Mouse (Mus musculus): Measurements from ENCODE around the gene Tbkbp1. TPM values are rescaled to one million over a fixed set of nuclear protein-coding genes. Genes with fewer than 3 reads are reported as not detected.

Tbkbp1 gene
- total and polyA plus RNA-seq, 3 experiments: 11.7 to 33.5 TPM; not detected in 1

GRCm38 (mm10) chr11:97115797-97116196 is 35.5 kb downstream of the Tbkbp1 start:
- H3K4me3 ChIP-seq (ENCODE audit: control insufficient read depth in 1 of 2, insufficient read depth in 1 of 2, low read depth in 2 of 2, low read length in 2 of 2): no peak overlapping the region

GRCm38 (mm10) chr11:97114671-97115601 is 36.4 kb downstream of the Tbkbp1 start, which contains the start of gene Tbx21:
Gene Tbx21 (minus strand): TSS chr11:97115331.
- no peak within 1 kb of the TSS for H3K27ac ChIP-seq (ENCODE audit: control insufficient read depth, low read depth, low read length)
- no peaks in the 10 kb centered on the region for H3K79me2 ChIP-seq (ENCODE audit: control insufficient read depth, insufficient read depth, low read length, poor library complexity)
- TF ChIP-seq NELFE (IDR thresholded peaks at IDR 0.05; ENCODE audit: low read depth, low read length) (no peak), CHD1 (IDR thresholded peaks at IDR 0.05; ENCODE audit: low read depth, low read length) (no peak), ZNF384 (IDR thresholded peaks at IDR 0.05; ENCODE audit: low read depth, low read length) (no peak), POLR2AphosphoS2 (IDR thresholded peaks at IDR 0.05; ENCODE audit: low read length) (no peak), CTCF (IDR thresholded peaks at IDR 0.05 in 2 of 3, conservative IDR thresholded peaks at IDR 0.05 in 1 of 3; ENCODE audit: control insufficient read depth in 1 of 3, insufficient read depth in 1 of 3, low read depth in 2 of 3, low read length in 3 of 3, poor library complexity in 1 of 3, severe bottlenecking in 1 of 3) (no peak), SMC3 (IDR thresholded peaks at IDR 0.05; ENCODE audit: low read depth, low read length) (no peak), RCOR1 (IDR thresholded peaks at IDR 0.05; ENCODE audit: low read depth, low read length) (no peak), E2F4 (IDR thresholded peaks at IDR 0.05; ENCODE audit: borderline replicate concordance, low read depth, low read length) (no peak), CHD2 (IDR thresholded peaks at IDR 0.05; ENCODE audit: low read length) (no peak), SIN3A (IDR thresholded peaks at IDR 0.05; ENCODE audit: low read length) (no peak), HCFC1 (IDR thresholded peaks at IDR 0.05; ENCODE audit: low read depth, low read length) (no peak), MYB (IDR thresholded peaks at IDR 0.05; ENCODE audit: low read depth, low read length) (no peak), MYC (IDR thresholded peaks at IDR 0.05; ENCODE audit: low read depth, low read length) (no peak), ELF1 (IDR thresholded peaks at IDR 0.05; ENCODE audit: low read depth, low read length) (no peak), UBTF (IDR thresholded peaks at IDR 0.05; ENCODE audit: borderline replicate concordance, insufficient read depth, low read depth, low read length) (no peak), MEF2A (IDR thresholded peaks at IDR 0.05; ENCODE audit: extremely low read depth, insufficient replicate concordance, low read depth, low read length, poor library complexity, severe bottlenecking) (no peak), TBP (IDR thresholded peaks at IDR 0.05; ENCODE audit: low read depth, low read length) (no peak), TCF12 (IDR thresholded peaks at IDR 0.05; ENCODE audit: low read depth, low read length) (no peak)
- no peaks in the 10 kb centered on the region for H3K9me3 ChIP-seq (replicated peaks; ENCODE audit: insufficient read depth, low read length)
- peaks cover 8 to 21% of the 10 kb centered on the region in 2 experiments for H3K27me3 ChIP-seq (ENCODE audit: control insufficient read depth in 1 of 2, insufficient read depth in 2 of 2, low read length in 2 of 2)
- no peak within 1 kb of the TSS for H3K9ac ChIP-seq (ENCODE audit: control insufficient read depth, low read depth, low read length, poor library complexity, severe bottlenecking)
- DNase-seq (ENCODE audit: low read depth, low spot score): no peak
- no peaks in the 10 kb centered on the region for H3K4me1 ChIP-seq (ENCODE audit: control insufficient read depth in 1 of 2, insufficient read depth in 2 of 2, low read length in 2 of 2)
- no peaks in the 10 kb centered on the region for H3K36me3 ChIP-seq (ENCODE audit: control insufficient read depth in 1 of 2, insufficient read depth in 2 of 2, low read length in 2 of 2)
- H3K4me3 ChIP-seq (ENCODE audit: control insufficient read depth in 1 of 2, insufficient read depth in 1 of 2, low read depth in 2 of 2, low read length in 2 of 2): no peak within 1 kb of the TSS

More at GRCm38 (mm10) chr11:97115797-97116196, 35.5 kb downstream of the Tbkbp1 start:
- no peak overlapping the region for H3K9ac ChIP-seq (ENCODE audit: control insufficient read depth, low read depth, low read length, poor library complexity, severe bottlenecking)
- peaks cover 8 to 21% of the 10 kb centered on the region in 2 experiments for H3K27me3 ChIP-seq (ENCODE audit: control insufficient read depth in 1 of 2, insufficient read depth in 2 of 2, low read length in 2 of 2)
- TF ChIP-seq NELFE (IDR thresholded peaks at IDR 0.05; ENCODE audit: low read depth, low read length) (no peak), USF1 (IDR thresholded peaks at IDR 0.05; ENCODE audit: low read depth, low read length) (no peak), NRF1 (IDR thresholded peaks at IDR 0.05; ENCODE audit: insufficient read depth, low read depth, low read length, poor library complexity, severe bottlenecking) (no peak), BHLHE40 (IDR thresholded peaks at IDR 0.05; ENCODE audit: borderline replicate concordance, low read depth, low read length) (no peak), EP300 (IDR thresholded peaks at IDR 0.05; ENCODE audit: low read depth in 1 of 2, low read length in 2 of 2) (no peak), ZKSCAN1 (IDR thresholded peaks at IDR 0.05; ENCODE audit: low read depth, low read length) (no peak), TBP (IDR thresholded peaks at IDR 0.05; ENCODE audit: low read depth, low read length) (no peak), MAX (IDR thresholded peaks at IDR 0.05; ENCODE audit: low read length) (no peak), RCOR1 (IDR thresholded peaks at IDR 0.05; ENCODE audit: low read depth, low read length) (no peak), CTCF (IDR thresholded peaks at IDR 0.05 in 2 of 3, conservative IDR thresholded peaks at IDR 0.05 in 1 of 3; ENCODE audit: control insufficient read depth in 1 of 3, insufficient read depth in 1 of 3, low read depth in 2 of 3, low read length in 3 of 3, poor library complexity in 1 of 3, severe bottlenecking in 1 of 3) (no peak)
- no peaks in the 10 kb centered on the region for H3K79me2 ChIP-seq (ENCODE audit: control insufficient read depth, insufficient read depth, low read length, poor library complexity)
- no peak for DNase-seq (ENCODE audit: low read depth, low spot score)
- no peaks in the 10 kb centered on the region for H3K4me1 ChIP-seq (ENCODE audit: control insufficient read depth in 1 of 2, insufficient read depth in 2 of 2, low read length in 2 of 2)
- H3K27ac ChIP-seq (ENCODE audit: control insufficient read depth, low read depth, low read length): no peak overlapping the region
- no peaks in the 10 kb centered on the region for H3K9me3 ChIP-seq (replicated peaks; ENCODE audit: insufficient read depth, low read length)
- H3K36me3 ChIP-seq (ENCODE audit: control insufficient read depth in 1 of 2, insufficient read depth in 2 of 2, low read length in 2 of 2): no peaks in the 10 kb centered on the region

Measured in MEL (cell line).